Mouse (Mus musculus) heart, postnatal 36 days (tissue): ENCODE data around the gene Mlip. TPM values are rescaled to one million over a fixed set of nuclear protein-coding genes. Genes with fewer than 3 reads are reported as not detected.

Experiments
- total RNA-seq, 2 experiments: library from RNA; stranded (reverse); gene quantifications; 2 replicates each; pipeline ENCODE4 v1.2.3; 2021

Mlip gene
- total RNA-seq, 2 experiments from 2014 or later = 151 to 152 TPM

Other genes with a start within 250 kb of the Mlip start
- 10 to 100 TPM; 15.8 to 18.3 TPM for gene Lrrc1, start 191.9 kb upstream of the Mlip start, total RNA-seq